Mouse (Mus musculus) neural tube, embryonic 15.5 days (tissue): ENCODE measurements around the gene Zbtb21. TPM values are rescaled to one million over a fixed set of nuclear protein-coding genes. Genes with fewer than 3 reads are reported as not detected.
"Not testable (repeated sequence)": the region's sequence is repeated elsewhere in the genome, so short reads cannot be mapped to it uniquely, and the experiment has no call there.

Source experiments
- ATAC-seq: fragments of 200-750 bp; cut with Nextera tagmentation; 2 replicates; pipeline ENCODE4 v1.8.0; 2017; ENCODE audit warnings: mild to moderate bottlenecking, moderate TSS enrichment, moderate library complexity; ENCODE audit not compliant: low FRiP score
- H3K27ac ChIP-seq: fragments of 300-500 bp; sonication (generic); replicated peaks from 2 replicates; pipeline ENCODE4 v1.5.1; 2015; ENCODE audit warnings: mild to moderate bottlenecking, inconsistent platforms
- H3K27me3 ChIP-seq: fragments of 300-500 bp; sonication (generic); replicated peaks from 2 replicates; pipeline ENCODE4 v1.6.1; 2015; ENCODE audit warnings: inconsistent platforms
- H3K36me3 ChIP-seq: fragments of 300-500 bp; sonication (generic); 2 replicates; pipeline ENCODE4 v1.6.1; 2015; ENCODE audit warnings: inconsistent platforms
- H3K4me1 ChIP-seq: fragments of 300-500 bp; sonication (generic); 2 replicates; pipeline ENCODE4 v1.6.1; 2015; ENCODE audit warnings: inconsistent platforms
- H3K4me2 ChIP-seq: fragments of 300-500 bp; sonication (generic); 2 replicates; pipeline ENCODE4 v1.6.1; 2015; ENCODE audit warnings: inconsistent platforms, mild to moderate bottlenecking, moderate library complexity
- H3K4me3 ChIP-seq: fragments of 300-500 bp; sonication (generic); replicated peaks from 2 replicates; pipeline ENCODE4 v1.5.1; 2015; ENCODE audit warnings: mild to moderate bottlenecking, inconsistent platforms
- H3K9ac ChIP-seq: fragments of 300-500 bp; sonication (generic); replicated peaks from 2 replicates; pipeline ENCODE4 v1.6.1; 2015; ENCODE audit warnings: mild to moderate bottlenecking, inconsistent platforms
- H3K9me3 ChIP-seq: fragments of 300-500 bp; sonication (generic); replicated peaks from 2 replicates; pipeline ENCODE4 v1.6.1; 2016; ENCODE audit warnings: inconsistent platforms
- WGBS: fragments of 180-500 bp; shearing (Covaris S2); methylation state at CpG from one replicate; pipeline ENCODE4 v1.1.7; 2015; ENCODE audit warnings: mixed read lengths; 5-methylcytosine and 5-hydroxymethylcytosine counted together
- polyA plus RNA-seq: library from polyadenylated mRNA; unstranded; fragments of >200 nt; fragmentation: Nextera tagmentation; extraction: Ambion mirVana; gene quantifications from 2 replicates; pipeline ENCODE4 v1.2.1, GENCODE M21; 2015

Gene Zbtb21
- polyA plus RNA-seq, 1 experiment from 2014 or later, result 12.3 TPM

DNA sequence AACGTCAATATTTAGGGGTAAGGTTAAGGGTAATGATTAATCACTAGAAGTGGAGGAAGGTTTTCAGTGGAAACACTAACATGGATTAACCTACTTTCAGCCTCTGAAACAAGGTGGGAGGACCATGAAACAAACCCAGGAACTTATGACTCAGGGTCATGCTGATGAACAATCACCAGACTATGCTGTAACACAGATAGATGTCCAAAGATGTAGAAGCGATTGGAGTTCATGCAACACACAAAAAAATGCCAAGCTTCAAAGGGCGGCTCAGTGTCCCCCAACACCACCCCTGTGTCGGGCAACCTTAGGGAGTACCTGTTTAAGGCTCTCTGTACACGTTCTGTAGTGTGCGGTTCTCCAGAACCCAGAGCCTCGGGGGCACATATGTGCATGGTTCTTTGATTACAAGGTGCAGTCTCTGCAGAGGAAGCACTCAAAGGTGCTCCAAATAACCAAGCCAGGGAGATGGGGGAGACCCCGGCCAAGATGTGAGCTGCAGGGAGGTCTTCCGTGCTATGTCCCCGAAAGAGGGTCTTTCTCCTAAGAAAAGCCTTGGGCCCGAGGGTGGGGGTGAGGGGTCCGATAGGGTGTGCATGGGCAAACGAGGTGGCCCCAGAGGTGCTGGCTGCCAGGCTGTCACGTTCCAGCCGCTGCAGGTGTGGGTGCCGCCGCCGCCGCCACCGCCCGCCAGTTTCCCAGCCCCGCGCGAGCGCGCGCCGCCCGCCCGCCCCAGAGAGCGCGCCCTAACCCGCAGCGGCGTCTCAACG is 856 bp downstream of the Zbtb21 start:
- WGBS, result 8% methylated on average over 31 of the region's 36 CpGs
- ATAC-seq, result peak; percentile 11; the same call in 1 of the 2 replicates
- peak overlapping the region; percentile 89 for H3K4me2 ChIP-seq

DNA sequence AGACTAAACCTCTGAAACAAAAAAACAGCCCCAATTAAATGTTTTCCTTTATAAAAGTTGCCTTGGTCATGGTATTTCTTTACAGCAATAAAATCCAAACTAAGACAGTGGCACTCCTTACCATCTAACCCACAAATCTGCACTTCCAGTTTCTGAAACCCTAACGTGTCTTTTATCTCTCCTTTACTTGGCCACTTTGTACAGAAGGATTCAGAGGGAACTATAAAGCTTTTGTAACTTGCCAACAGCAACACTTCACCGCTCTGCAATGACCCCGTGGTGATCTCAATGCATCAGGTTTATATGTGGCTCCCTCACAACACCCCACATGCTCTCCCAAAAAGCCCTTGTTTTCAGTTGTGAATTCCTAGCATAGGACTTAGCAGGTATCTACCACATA is 2.1 kb downstream of the Zbtb21 start:
- Histone ChIP-seq H3K9me3 (no peaks in the 10 kb centered on the region), H3K27ac (no peak overlapping the region), H3K4me3 (no peak overlapping the region), H3K4me2 (0 out of 2 replicates have a peak overlapping the region, but pooled peaks have one; percentile 89), H3K36me3 (peaks cover 14% of the 10 kb centered on the region), H3K4me1 (peaks cover 20% of the 10 kb centered on the region), H3K27me3 (no peaks in the 10 kb centered on the region), H3K9ac (no peak overlapping the region)
- no peak for ATAC-seq
- 83% methylated on average over 3 of the region's 3 CpGs for WGBS

More for the DNA sequence above, 856 bp downstream of the Zbtb21 start:
- Histone ChIP-seq H3K27me3 (no peaks in the 10 kb centered on the region), H3K36me3 (peaks cover 2% of the 10 kb centered on the region; the same call in 1 of the 2 replicates), H3K9ac (peak overlapping the region; percentile 94), H3K9me3 (no peaks in the 10 kb centered on the region), H3K4me1 (peaks cover 20% of the 10 kb centered on the region), H3K4me3 (peak overlapping the region; percentile 76), H3K27ac (peak overlapping the region; percentile 99)

DNA sequence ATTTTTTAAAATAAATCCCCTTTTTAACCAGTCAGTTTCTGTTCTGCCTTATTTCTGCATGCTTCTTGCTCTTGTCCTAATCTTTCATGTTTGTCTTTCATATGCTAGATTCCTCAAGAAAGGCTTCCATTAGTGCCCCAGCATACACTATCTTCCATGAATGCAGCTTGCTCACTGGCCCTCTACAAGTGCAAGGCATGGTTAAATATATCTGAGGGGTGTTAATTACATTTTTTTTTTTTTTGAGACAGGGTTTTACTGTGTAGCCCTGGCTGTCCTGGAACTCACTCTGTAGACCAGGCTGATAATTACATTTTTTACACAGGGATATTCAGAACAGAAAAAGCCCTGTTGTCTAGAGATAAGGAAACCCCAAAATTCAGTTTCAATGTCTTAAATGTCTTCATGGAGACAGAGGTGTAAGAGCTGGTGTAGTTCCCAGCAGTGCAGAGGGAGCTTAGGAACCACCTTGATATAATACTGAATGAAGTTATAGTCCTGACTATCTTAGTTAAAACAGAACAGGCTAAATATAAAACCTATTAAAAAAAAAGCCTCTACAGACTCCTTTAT is 3.9 kb downstream of the Zbtb21 start:
- Histone ChIP-seq H3K4me3 (no peak overlapping the region), H3K36me3 (peaks cover 28% of the 10 kb centered on the region), H3K4me1 (peaks cover 20% of the 10 kb centered on the region), H3K4me2 (no peak overlapping the region), H3K9me3 (no peaks in the 10 kb centered on the region), H3K27ac (no peak overlapping the region), H3K27me3 (no peaks in the 10 kb centered on the region), H3K9ac (no peak overlapping the region)
- no peak for ATAC-seq

DNA sequence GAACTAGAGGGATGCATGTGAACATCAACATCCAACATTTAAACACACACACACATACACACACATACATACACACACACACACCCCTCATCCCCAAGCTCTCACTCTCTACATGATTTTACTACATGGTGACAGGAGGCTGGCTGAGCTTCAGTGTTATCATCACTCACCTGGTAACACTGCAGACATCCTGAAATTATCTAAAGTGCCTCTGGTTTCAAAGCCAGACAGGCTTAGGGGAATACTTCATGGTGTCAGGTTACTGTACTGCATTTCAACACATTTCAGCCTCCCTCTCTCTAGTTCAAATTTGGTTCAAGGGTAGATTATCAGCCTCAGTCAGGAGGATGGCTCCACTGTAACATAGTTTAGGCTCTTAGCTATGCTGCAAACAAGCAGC is 4.8 kb downstream of the Zbtb21 start:
- ATAC-seq, result no peak
- no peak overlapping the region for H3K9ac ChIP-seq
- H3K36me3 ChIP-seq, result peaks cover 36% of the 10 kb centered on the region
- H3K4me1 ChIP-seq, result peaks cover 13% of the 10 kb centered on the region
- H3K4me2 ChIP-seq, result no peak overlapping the region
- no peaks in the 10 kb centered on the region for H3K27me3 ChIP-seq
- no peak overlapping the region for H3K4me3 ChIP-seq
- H3K9me3 ChIP-seq, result no peaks in the 10 kb centered on the region
- H3K27ac ChIP-seq, result no peak overlapping the region

DNA sequence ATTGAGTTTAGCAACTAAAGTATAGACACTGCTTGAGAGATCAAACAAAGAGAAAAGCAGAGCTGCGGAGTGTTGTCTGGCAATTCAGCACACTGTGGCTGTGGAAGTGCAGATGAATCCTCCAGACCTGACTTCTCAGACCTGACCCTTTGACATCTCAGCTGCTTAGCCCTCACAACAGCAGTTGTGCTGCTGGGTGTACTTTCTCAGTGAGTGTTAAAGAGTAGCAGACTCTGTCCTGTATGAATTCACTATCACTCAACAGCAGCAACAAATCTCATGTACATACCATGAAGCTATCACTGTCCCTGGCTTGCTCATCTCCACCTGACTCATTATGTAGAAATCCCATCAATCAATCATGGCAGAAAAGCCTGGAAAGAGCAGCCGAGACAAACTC is 6.4 kb downstream of the Zbtb21 start:
- Histone ChIP-seq H3K9ac (no peak overlapping the region), H3K27ac (no peak overlapping the region), H3K4me3 (no peak overlapping the region), H3K9me3 (no peaks in the 10 kb centered on the region), H3K4me1 (peaks cover 7% of the 10 kb centered on the region), H3K4me2 (no peak overlapping the region), H3K36me3 (peaks cover 52% of the 10 kb centered on the region), H3K27me3 (no peaks in the 10 kb centered on the region)
- 85% methylated on average over 2 of the region's 2 CpGs for WGBS
- ATAC-seq, result no peak

GRCm38 (mm10) chr16:97953300-97953699 is 9.1 kb downstream of the Zbtb21 start:
- Histone ChIP-seq H3K4me2 (no peak overlapping the region), H3K9me3 (no peaks in the 10 kb centered on the region), H3K9ac (no peak overlapping the region), H3K27ac (no peak overlapping the region), H3K36me3 (peaks cover 72% of the 10 kb centered on the region), H3K4me3 (no peak overlapping the region), H3K27me3 (no peaks in the 10 kb centered on the region), H3K4me1 (no peaks in the 10 kb centered on the region)
- 89% methylated on average over 2 of the region's 2 CpGs for WGBS
- no peak for ATAC-seq

- H3K36me3 ChIP-seq, result peaks cover 74% of the 10 kb centered on the region
- no peak overlapping the region for H3K4me3 ChIP-seq
- no peak overlapping the region for H3K4me2 ChIP-seq
- H3K27me3 ChIP-seq, result no peaks in the 10 kb centered on the region
- no peaks in the 10 kb centered on the region for H3K4me1 ChIP-seq
- ATAC-seq, result no peak
- H3K9ac ChIP-seq, result no peak overlapping the region
- 94% methylated on average over 9 of the region's 9 CpGs for WGBS
- no peaks in the 10 kb centered on the region for H3K9me3 ChIP-seq
- no peak overlapping the region for H3K27ac ChIP-seq
These were observed 9.6 kb downstream of the Zbtb21 start for GRCm38 (mm10) chr16:97952801-97953200.

DNA sequence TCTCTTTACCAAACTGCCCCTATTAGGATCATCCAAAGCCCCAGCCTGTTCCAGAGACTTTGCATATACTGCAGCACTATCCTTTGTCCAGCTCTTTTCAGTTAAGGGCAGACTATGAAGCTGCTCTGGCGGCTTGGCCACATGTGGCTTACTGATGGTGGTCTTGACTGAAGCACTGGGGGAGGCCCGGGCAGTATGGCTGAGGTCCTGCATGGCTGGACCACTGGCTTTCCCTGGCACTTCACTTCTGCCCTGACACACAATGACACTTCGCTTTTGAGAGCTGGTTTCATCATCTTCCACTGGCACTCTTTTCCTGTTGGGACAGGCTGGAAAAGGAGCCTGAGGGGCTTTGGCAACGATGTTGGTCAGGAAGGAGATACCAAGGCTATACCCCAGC is 10.1 kb downstream of the Zbtb21 start:
- no peak for ATAC-seq
- H3K36me3 ChIP-seq, result peaks cover 74% of the 10 kb centered on the region

DNA sequence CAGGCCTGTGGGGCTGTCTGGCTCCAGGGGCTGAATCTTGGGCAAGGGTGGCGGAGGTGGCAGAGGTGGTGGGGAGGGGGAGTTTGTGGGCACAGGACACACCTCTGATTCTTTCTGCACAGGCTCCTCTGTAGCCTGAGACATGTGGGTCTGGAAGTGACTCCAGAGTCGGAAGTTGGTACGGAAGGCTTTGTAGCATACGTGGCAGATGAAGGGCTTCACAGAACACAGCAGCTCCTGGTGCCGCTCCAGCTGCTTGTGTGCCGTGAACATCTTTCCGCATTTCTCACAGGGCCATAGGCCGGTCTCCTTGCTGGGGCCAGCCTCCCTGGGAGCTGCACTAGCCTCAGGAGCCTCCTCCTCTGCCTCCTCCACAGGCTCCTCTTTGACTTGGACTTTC is 12.4 kb downstream of the Zbtb21 start:
- Histone ChIP-seq H3K27me3 (no peaks in the 10 kb centered on the region), H3K4me3 (no peak overlapping the region), H3K4me2 (no peak overlapping the region), H3K9me3 (no peaks in the 10 kb centered on the region), H3K27ac (no peak overlapping the region), H3K4me1 (no peaks in the 10 kb centered on the region), H3K36me3 (peaks cover 59% of the 10 kb centered on the region), H3K9ac (no peak overlapping the region)
- WGBS, result 99% methylated on average over 8 of the region's 8 CpGs
- no peak for ATAC-seq

More for the DNA sequence above, 10.1 kb downstream of the Zbtb21 start:
- H3K27me3 ChIP-seq, result no peaks in the 10 kb centered on the region
- H3K4me2 ChIP-seq, result no peak overlapping the region
- H3K4me3 ChIP-seq, result no peak overlapping the region
- H3K9ac ChIP-seq, result no peak overlapping the region
- no peaks in the 10 kb centered on the region for H3K4me1 ChIP-seq
- H3K27ac ChIP-seq, result no peak overlapping the region
- WGBS, result 96% methylated on average over 4 of the region's 4 CpGs
- no peaks in the 10 kb centered on the region for H3K9me3 ChIP-seq

GRCm38 (mm10) chr16:97948836-97949235 is 13.6 kb downstream of the Zbtb21 start:
- Histone ChIP-seq H3K27ac (no peak overlapping the region), H3K4me1 (no peaks in the 10 kb centered on the region), H3K27me3 (no peaks in the 10 kb centered on the region), H3K4me2 (no peak overlapping the region), H3K4me3 (no peak overlapping the region), H3K36me3 (peaks cover 48% of the 10 kb centered on the region), H3K9ac (no peak overlapping the region), H3K9me3 (no peaks in the 10 kb centered on the region)
- WGBS, result 86% methylated on average over 4 of the region's 4 CpGs
- no peak for ATAC-seq

- not testable (repeated sequence) for H3K9me3 ChIP-seq, H3K27ac ChIP-seq, H3K9ac ChIP-seq, ATAC-seq, H3K27me3 ChIP-seq, H3K4me2 ChIP-seq, H3K4me3 ChIP-seq, H3K4me1 ChIP-seq
- H3K36me3 ChIP-seq, result peaks cover 36% of the 10 kb centered on the region
- 72% methylated on average over 2 of the region's 2 CpGs for WGBS
These were observed 15.4 kb downstream of the Zbtb21 start for GRCm38 (mm10) chr16:97946993-97947392.

- Histone ChIP-seq H3K4me2 (no peak overlapping the region), H3K27me3 (no peaks in the 10 kb centered on the region), H3K4me3 (no peak overlapping the region), H3K27ac (no peak overlapping the region), H3K9ac (no peak overlapping the region), H3K9me3 (no peaks in the 10 kb centered on the region), H3K4me1 (no peaks in the 10 kb centered on the region), H3K36me3 (peaks cover 14% of the 10 kb centered on the region; the same call in 1 of the 2 replicates)
- no peak for ATAC-seq
These were observed 20.6 kb downstream of the Zbtb21 start for GRCm38 (mm10) chr16:97941844-97942243.
